ENCODE assay signal across 10 mouse cellular contexts in genomic region chr14:4855299-4855980, GRCm38 (mm10). TPM values are rescaled to one million over a fixed set of nuclear protein-coding genes. Genes with fewer than 3 reads are reported as not detected.
DNase-seq lines count a peak whose midpoint lies in the region; ATAC-seq and TF ChIP-seq lines count a peak whose summit lies in the region.
"Not testable (repeated sequence)": the region's sequence is repeated elsewhere in the genome, so short reads cannot be mapped to it uniquely, and the experiment has no call there.
"Had no signal": no experiment of that assay in that cellular context is flagged by ENCODE, and none has a peak within 500 bp of the region (broad histone marks: within the 10 kb centered on the region; RNA-seq: fewer than 3 reads in every experiment).

Gene Gm3264 (plus strand): TSS chr14:4855576.

- peak within 1 kb of the TSS; percentile 44 for H3K4me2 ChIP-seq in kidney, embryonic 14.5 days (replicated peaks; ENCODE audit: low read depth, low read length)
- H3K4me2 ChIP-seq in limb, embryonic 15.5 days: peak within 1 kb of the TSS; percentile 62
- H3K4me2 ChIP-seq in midbrain, embryonic 14.5 days (ENCODE audit: low read length): peak within 1 kb of the TSS; percentile 45
- H3K4me2 ChIP-seq in stomach, embryonic 14.5 days (replicated peaks; ENCODE audit: low read depth, low read length): peak within 1 kb of the TSS; percentile 33

- H3K9me3 ChIP-seq in E14TG2a.4 (ENCODE audit: low read length); kidney, embryonic 14.5 days (ENCODE audit: control insufficient read depth, low read length); limb, embryonic 15.5 days; midbrain, embryonic 14.5 days (ENCODE audit: control insufficient read depth, low read length); stomach, embryonic 14.5 days (ENCODE audit: control insufficient read depth, low read depth, low read length): not testable (repeated sequence)

- peak within 1 kb of the TSS; percentile 57; the same call in 1 of the 2 replicates for H3K27ac ChIP-seq in gastrocnemius, adult 2 months
- H3K27ac ChIP-seq in kidney, embryonic 14.5 days (ENCODE audit: low read depth, low read length); limb, embryonic 15.5 days; midbrain, embryonic 14.5 days (replicated peaks; ENCODE audit: low read depth, low read length); stomach, embryonic 14.5 days (ENCODE audit: low read length): not testable (repeated sequence)

- peak within 1 kb of the TSS; percentile 61 for H3K4me3 ChIP-seq in E14TG2a.4 (replicated peaks; ENCODE audit: low read length)
- H3K4me3 ChIP-seq in gastrocnemius, adult 2 months: peak within 1 kb of the TSS; percentile 26
- H3K4me3 ChIP-seq in kidney, embryonic 14.5 days (ENCODE audit: low read length): peak within 1 kb of the TSS; percentile 20
- H3K4me3 ChIP-seq in limb, embryonic 15.5 days: peak within 1 kb of the TSS; percentile 37
- peak within 1 kb of the TSS; percentile 35 for H3K4me3 ChIP-seq in midbrain, embryonic 14.5 days (replicated peaks; ENCODE audit: low read depth, low read length)
- H3K4me3 ChIP-seq in stomach, embryonic 14.5 days (ENCODE audit: low read depth, low read length): peak within 1 kb of the TSS; percentile 17

- TF ChIP-seq CTCF in E14TG2a.4 (conservative IDR thresholded peaks at IDR 0.05; ENCODE audit: low read length); gastrocnemius, adult 2 months (IDR thresholded peaks at IDR 0.05): not testable (repeated sequence)

- under 1% methylated on average over 29 of the region's 59 CpGs for WGBS in kidney, embryonic 14.5 days
- 9% methylated on average over 26 of the region's 59 CpGs for WGBS in limb, embryonic 15.5 days
- 5% methylated on average over 31 of the region's 59 CpGs for WGBS in midbrain, embryonic 14.5 days
- WGBS in stomach, embryonic 14.5 days: 4% methylated on average over 31 of the region's 59 CpGs

- peak; percentile 12 for DNase-seq in embryo, embryonic 11 days
- peak; percentile 44 for DNase-seq in gastrocnemius, adult 2 months
- peak; percentile 35 to 43 for DNase-seq in heart, postnatal 10 days
- DNase-seq in midbrain, embryonic 14.5 days: peak; percentile 5

- ATAC-seq in kidney, embryonic 14.5 days (ENCODE audit: low FRiP score, low TSS enrichment); limb, embryonic 15.5 days (ENCODE audit: insufficient number of reproducible peaks, low FRiP score, low TSS enrichment, low read depth); midbrain, embryonic 14.5 days (ENCODE audit: low FRiP score, low TSS enrichment); stomach, embryonic 14.5 days (ENCODE audit: insufficient number of reproducible peaks, insufficient read depth, low FRiP score, low read depth): not testable (repeated sequence)

- not testable (repeated sequence) for H3K36me3 ChIP-seq in E14TG2a.4 (ENCODE audit: insufficient read depth, low read length); kidney, embryonic 14.5 days (ENCODE audit: control insufficient read depth, insufficient read depth, low read length); limb, embryonic 15.5 days; midbrain, embryonic 14.5 days (ENCODE audit: control insufficient read depth, insufficient read depth, low read length); stomach, embryonic 14.5 days (ENCODE audit: control insufficient read depth, insufficient read depth, low read length)

- not testable (repeated sequence) for H3K27me3 ChIP-seq in E14TG2a.4 (ENCODE audit: insufficient read depth, low read length); kidney, embryonic 14.5 days (ENCODE audit: control insufficient read depth, insufficient read depth, low read length); limb, embryonic 15.5 days; midbrain, embryonic 14.5 days (ENCODE audit: control insufficient read depth, insufficient read depth, low read length); stomach, embryonic 14.5 days (ENCODE audit: control insufficient read depth, insufficient read depth, low read length)

- not testable (repeated sequence) for H3K9ac ChIP-seq in kidney, embryonic 14.5 days (ENCODE audit: low read depth, low read length); limb, embryonic 15.5 days; stomach, embryonic 14.5 days (replicated peaks; ENCODE audit: low read depth, low read length)
- H3K9ac ChIP-seq in midbrain, embryonic 14.5 days (replicated peaks; ENCODE audit: low read length): peak within 1 kb of the TSS; percentile 47

- H3K4me1 ChIP-seq in E14TG2a.4 (replicated peaks; ENCODE audit: low read depth, low read length); kidney, embryonic 14.5 days (ENCODE audit: control insufficient read depth, insufficient read depth, low read length); limb, embryonic 15.5 days; midbrain, embryonic 14.5 days (ENCODE audit: control insufficient read depth, insufficient read depth, low read length); stomach, embryonic 14.5 days (ENCODE audit: control insufficient read depth, insufficient read depth, low read length): not testable (repeated sequence)

- intact Hi-C loops in gastrocnemius, adult 2 months (cut with DNase I); heart, postnatal 10 days (cut with DNase I): not testable (repeated sequence)

RNA-seq across cellular contexts. Expression of gene Gm3264, which starts in this region (rescaled TPM):
- under 1 TPM in 1 of 2 experiments, not detected in 1; 0.84 TPM for total RNA-seq in gastrocnemius, adult 2 months (2021)
- total RNA-seq in heart, postnatal 10 days (2021): 1 to 10 TPM; 2.4 to 6.4 TPM
- polyA plus RNA-seq in kidney, embryonic 14.5 days (2014; fragmentation: Nextera tagmentation; extraction: Ambion mirVana): 0.31 and 0.37 TPM in 2 replicates
- 0.31 and 0.47 TPM in 2 replicates for polyA plus RNA-seq in limb, embryonic 15.5 days (2015; fragmentation: Nextera tagmentation; extraction: Ambion mirVana)
- polyA plus RNA-seq in midbrain, embryonic 14.5 days (2014; fragmentation: Nextera tagmentation; extraction: Ambion mirVana): 3.0 and 4.4 TPM in 2 replicates
- 0.52 TPM in 1 of 2 replicates, not detected in the other for polyA plus RNA-seq in stomach, embryonic 14.5 days (2014; fragmentation: Nextera tagmentation; extraction: Ambion mirVana)
- total RNA-seq: liver, adult 2 months had no signal
- polyA plus RNA-seq: liver, adult 2 months; myocyte had no signal

Comparison
In these comparisons a context has a peak if more than half of its experiments do, and no peak if none do; other contexts are left out.
1. Peak in DNase-seq, H3K4me3 ChIP-seq and H3K27ac ChIP-seq in gastrocnemius, adult 2 months; RNA of the gene not detected or under 1 TPM.